30 mouse cellular contexts compared by ENCODE assay signal in genomic region chr6:49321341-49321740, GRCm38 (mm10). TPM values are rescaled to one million over a fixed set of nuclear protein-coding genes. Genes with fewer than 3 reads are reported as not detected.
DNase-seq lines count a peak whose midpoint lies in the region; ATAC-seq and TF ChIP-seq lines count a peak whose summit lies in the region.
"Had no signal": no experiment of that assay in that cellular context is flagged by ENCODE, and none has a peak within 500 bp of the region (broad histone marks: within the 10 kb centered on the region; RNA-seq: fewer than 3 reads in every experiment).

No protein-coding gene starts in this region.

- H3K4me3 ChIP-seq in midbrain, embryonic 11.5 days (ENCODE audit: low read depth, low read length) = no peak overlapping the region
- no peak overlapping the region for H3K4me3 ChIP-seq in midbrain, embryonic 10.5 days
- no peak overlapping the region for H3K4me3 ChIP-seq in G1E (ENCODE audit: low read depth, low read length)
- H3K4me3 ChIP-seq: embryonic facial prominence, embryonic 13.5 days; erythroblast, embryonic 14.5 days; forebrain, embryonic 12.5 days; gastrocnemius, adult 2 months; heart, embryonic 13.5 days; lung, embryonic 15.5 days; midbrain, embryonic 13.5 days; neural tube, embryonic 12.5 days had no signal

- H3K9ac ChIP-seq in midbrain, embryonic 11.5 days (ENCODE audit: low read length) = no peak overlapping the region
- H3K9ac ChIP-seq: embryonic facial prominence, embryonic 13.5 days; forebrain, embryonic 12.5 days; heart, embryonic 13.5 days; liver, embryonic 14.5 days; lung, embryonic 15.5 days; midbrain, embryonic 13.5 days; neural tube, embryonic 12.5 days had no signal

- H3K4me1 ChIP-seq in midbrain, embryonic 11.5 days (ENCODE audit: control insufficient read depth, insufficient read depth, low read length) = 0 out of 2 replicates have a peak, but pooled peaks cover 2% of the 10 kb centered on the region
- H3K4me1 ChIP-seq in midbrain, embryonic 10.5 days = peaks cover 19% of the 10 kb centered on the region
- H3K4me1 ChIP-seq in G1E (ENCODE audit: insufficient read depth, low read depth, low read length) = peaks cover 36% of the 10 kb centered on the region
- H3K4me1 ChIP-seq: neural tube, embryonic 12.5 days had no signal

- peak; percentile 31 for DNase-seq in midbrain, embryonic 11.5 days (ENCODE audit: low spot score, missing footprints)
- no peak for DNase-seq in midbrain, embryonic 10.5 days (ENCODE audit: low spot score)
- DNase-seq in CD4-positive helper T cell, adult 2 months (ENCODE audit: low read depth, low spot score) = peak; percentile 59
- DNase-seq in G1E (ENCODE audit: low spot score) (peak; percentile 10), liver (no peak)
- no peak for DNase-seq in frontal cortex, postnatal 25 days (ENCODE audit: low spot score in 2 of 2)
- DNase-seq: adrenal gland, postnatal 36 days; cerebellum, adult 11 months; cerebellum, postnatal 14 days; embryo, embryonic 11 days; gastrocnemius, adult 2 months; heart, postnatal 14 days; kidney, adult 18-20 months; kidney, postnatal 4 days; layer of hippocampus, adult 9-11 months; lung, postnatal 4 days; right cerebral cortex, adult 18-20 months; thymus, adult 18-20 months had no signal

- H3K27me3 ChIP-seq in midbrain, embryonic 11.5 days (ENCODE audit: control insufficient read depth, insufficient read depth, low read length) = no peaks in the 10 kb centered on the region
- H3K27me3 ChIP-seq in midbrain, embryonic 10.5 days (ENCODE audit: low read depth, poor library complexity, severe bottlenecking) = no peaks in the 10 kb centered on the region
- H3K27me3 ChIP-seq in G1E (ENCODE audit: insufficient read depth, low read length) = no peaks in the 10 kb centered on the region
- H3K27me3 ChIP-seq: embryonic facial prominence, embryonic 13.5 days; forebrain, embryonic 12.5 days; heart, embryonic 13.5 days; lung, embryonic 15.5 days; midbrain, embryonic 13.5 days; neural tube, embryonic 12.5 days had no signal

- no peak for ATAC-seq in midbrain, embryonic 11.5 days (ENCODE audit: low FRiP score)
- peak; percentile 52 for ATAC-seq in G1E (ENCODE audit: extremely low read depth, insufficient number of reproducible peaks, low FRiP score, poor library complexity, severe bottlenecking)
- peak; percentile 18 for ATAC-seq in granulocyte monocyte progenitor cell, adult 5-6 weeks (replicated peaks; ENCODE audit: poor library complexity, severe bottlenecking)
- no peak for ATAC-seq in monocyte, adult 5-6 weeks (replicated peaks; ENCODE audit: insufficient number of reproducible peaks, low FRiP score, low TSS enrichment, poor library complexity, severe bottlenecking)
- ATAC-seq: hindbrain, postnatal 0 days; midbrain, embryonic 13.5 days had no signal

- H3K27ac ChIP-seq in midbrain, embryonic 11.5 days (ENCODE audit: low read depth, low read length) = no peak overlapping the region
- no peak overlapping the region for H3K27ac ChIP-seq in midbrain, embryonic 10.5 days (replicated peaks)
- H3K27ac ChIP-seq: embryonic facial prominence, embryonic 13.5 days; forebrain, embryonic 12.5 days; gastrocnemius, adult 2 months; heart, embryonic 13.5 days; hindbrain, postnatal 0 days; liver, embryonic 14.5 days; lung, embryonic 15.5 days; midbrain, embryonic 13.5 days; neural tube, embryonic 12.5 days had no signal

- WGBS in midbrain, embryonic 11.5 days = 89% methylated on average over 3 of the region's 3 CpGs
- 88% methylated on average over 3 of the region's 3 CpGs for WGBS in midbrain, embryonic 10.5 days

- no peaks in the 10 kb centered on the region for H3K9me3 ChIP-seq in midbrain, embryonic 11.5 days (ENCODE audit: control insufficient read depth, low read length)
- H3K9me3 ChIP-seq in midbrain, embryonic 10.5 days (replicated peaks) = no peaks in the 10 kb centered on the region
- H3K9me3 ChIP-seq in G1E (replicated peaks) = no peaks in the 10 kb centered on the region
- H3K9me3 ChIP-seq: embryonic facial prominence, embryonic 13.5 days; forebrain, embryonic 12.5 days; heart, embryonic 13.5 days; lung, embryonic 15.5 days; midbrain, embryonic 13.5 days; neural tube, embryonic 12.5 days had no signal

- no peak overlapping the region for H3K4me2 ChIP-seq in midbrain, embryonic 11.5 days
- H3K4me2 ChIP-seq: embryonic facial prominence, embryonic 13.5 days; forebrain, embryonic 12.5 days; heart, embryonic 13.5 days; lung, embryonic 15.5 days; midbrain, embryonic 13.5 days; neural tube, embryonic 12.5 days had no signal

- no peak for TF ChIP-seq CTCF in G1E (IDR thresholded peaks at IDR 0.05; ENCODE audit: low read depth, low read length)

- no peaks in the 10 kb centered on the region for H3K36me3 ChIP-seq in midbrain, embryonic 11.5 days (ENCODE audit: control insufficient read depth, insufficient read depth, low read length)
- no peaks in the 10 kb centered on the region for H3K36me3 ChIP-seq in midbrain, embryonic 10.5 days
- H3K36me3 ChIP-seq in G1E (replicated peaks) = no peaks in the 10 kb centered on the region
- H3K36me3 ChIP-seq: embryonic facial prominence, embryonic 13.5 days; forebrain, embryonic 12.5 days; heart, embryonic 13.5 days; lung, embryonic 15.5 days; midbrain, embryonic 13.5 days; neural tube, embryonic 12.5 days had no signal

RNA-seq across cellular contexts. Expression of gene Ccdc126, which starts 2.3 kb away (rescaled TPM):
- 6.4 and 7.6 TPM in 2 replicates for polyA plus RNA-seq in midbrain, embryonic 11.5 days (2014; fragmentation: Nextera tagmentation; extraction: Ambion mirVana)
- 4.7 and 5.6 TPM in 2 replicates for polyA plus RNA-seq in midbrain, embryonic 10.5 days (2016; fragmentation: Nextera tagmentation; extraction: Ambion mirVana)
- total RNA-seq in G1E (2014; fragmentation: Nextera tagmentation) = 7.6 and 10.4 TPM in 2 replicates
- total RNA-seq in G1E (2017) = 11.6 and 14.4 TPM in 2 replicates
- polyA plus RNA-seq in G1E (2012) = 0.57 and 0.69 TPM in 2 replicates
- total RNA-seq in granulocyte monocyte progenitor cell, adult 5-6 weeks (2014; fragmentation: Nextera tagmentation) = 2.7 and 6.0 TPM in 2 replicates
- total RNA-seq in granulocyte monocyte progenitor cell, adult 5-6 weeks (2017) = 5.0 and 7.5 TPM in 2 replicates
- 1.3 to 4.2 TPM (median 3.2 TPM) in 3 replicates for total RNA-seq in monocyte, adult 5-6 weeks (2017)
- polyA plus RNA-seq: erythroblast, embryonic 14.5 days had no signal

RNA-seq across cellular contexts. Expression of gene Fam221a, which starts 46.2 kb away (rescaled TPM):
- polyA plus RNA-seq in midbrain, embryonic 11.5 days (2014; fragmentation: Nextera tagmentation; extraction: Ambion mirVana) = 5.0 and 6.0 TPM in 2 replicates
- polyA plus RNA-seq in midbrain, embryonic 10.5 days (2016; fragmentation: Nextera tagmentation; extraction: Ambion mirVana) = 5.8 and 6.1 TPM in 2 replicates
- 8.1 and 9.2 TPM in 2 replicates for total RNA-seq in G1E (2014; fragmentation: Nextera tagmentation)
- total RNA-seq in G1E (2017) = 3.0 and 6.0 TPM in 2 replicates
- 0.37 and 0.68 TPM in 2 replicates for polyA plus RNA-seq in G1E (2012)
- 9.7 and 20.1 TPM in 2 replicates for total RNA-seq in granulocyte monocyte progenitor cell, adult 5-6 weeks (2014; fragmentation: Nextera tagmentation)
- total RNA-seq in granulocyte monocyte progenitor cell, adult 5-6 weeks (2017) = 2.7 and 4.2 TPM in 2 replicates
- total RNA-seq in monocyte, adult 5-6 weeks (2017) = 0.68 TPM in 1 of 3 replicates, not detected in the others
- total RNA-seq: CH12.LX had no signal

RNA-seq across cellular contexts. Expression of gene Tra2a, which starts 57.5 kb away (rescaled TPM):
- 57.6 and 61.2 TPM in 2 replicates for polyA plus RNA-seq in midbrain, embryonic 11.5 days (2014; fragmentation: Nextera tagmentation; extraction: Ambion mirVana)
- 121 and 126 TPM in 2 replicates for polyA plus RNA-seq in midbrain, embryonic 10.5 days (2016; fragmentation: Nextera tagmentation; extraction: Ambion mirVana)
- total RNA-seq in G1E (2014; fragmentation: Nextera tagmentation) (174 and 194 TPM in 2 replicates), G1E (2017) (130 and 160 TPM in 2 replicates)
- polyA plus RNA-seq in G1E (2012) = 20.8 and 35.7 TPM in 2 replicates
- total RNA-seq in granulocyte monocyte progenitor cell, adult 5-6 weeks (2014; fragmentation: Nextera tagmentation) = 171 and 173 TPM in 2 replicates
- 179 and 205 TPM in 2 replicates for total RNA-seq in granulocyte monocyte progenitor cell, adult 5-6 weeks (2017)
- 185 to 235 TPM (median 209 TPM) in 3 replicates for total RNA-seq in monocyte, adult 5-6 weeks (2017)

Comparison
In these comparisons a context has a peak if more than half of its experiments do, and no peak if none do; other contexts are left out.
1. DNase-seq: peak in midbrain, embryonic 11.5 days (single experiment), CD4-positive helper T cell, adult 2 months (single experiment) and G1E (single experiment); none in midbrain, embryonic 10.5 days (single experiment), liver (single experiment) and frontal cortex, postnatal 25 days (0 of 2).
2. ATAC-seq: peak in G1E (single experiment) and granulocyte monocyte progenitor cell, adult 5-6 weeks (single experiment); none in midbrain, embryonic 11.5 days (single experiment) and monocyte, adult 5-6 weeks (single experiment).